In genomic region chrX:103621799-103622198, GRCm38 (mm10) we compare ENCODE assay signal across 7 mouse cellular contexts. TPM values are rescaled to one million over a fixed set of nuclear protein-coding genes. Genes with fewer than 3 reads are reported as not detected.
DNase-seq lines count a peak whose midpoint lies in the region; ATAC-seq and TF ChIP-seq lines count a peak whose summit lies in the region.

No protein-coding gene starts in this region.

- peak overlapping the region; percentile 62 for H3K4me2 ChIP-seq in lung, embryonic 15.5 days
- H3K4me2 ChIP-seq in embryonic facial prominence, embryonic 11.5 days (ENCODE audit: low read depth, low read length) = peak overlapping the region; percentile 43
- H3K4me2 ChIP-seq in liver, embryonic 13.5 days = peak overlapping the region; percentile 79

- H3K9ac ChIP-seq in lung, embryonic 15.5 days = peak overlapping the region; percentile 54
- peak overlapping the region; percentile 63 for H3K9ac ChIP-seq in embryonic facial prominence, embryonic 11.5 days (replicated peaks; ENCODE audit: low read length)
- H3K9ac ChIP-seq in liver, embryonic 13.5 days = peak overlapping the region; percentile 77

- no peaks in the 10 kb centered on the region for H3K36me3 ChIP-seq in lung, embryonic 15.5 days
- no peaks in the 10 kb centered on the region for H3K36me3 ChIP-seq in embryonic facial prominence, embryonic 11.5 days (replicated peaks; ENCODE audit: control insufficient read depth, insufficient read depth, low read depth, low read length)
- H3K36me3 ChIP-seq in hindbrain, embryonic 10.5 days = no peaks in the 10 kb centered on the region
- H3K36me3 ChIP-seq in liver, embryonic 13.5 days = no peaks in the 10 kb centered on the region
- H3K36me3 ChIP-seq in spleen, adult 2 months (ENCODE audit: control insufficient read depth, insufficient read depth, low read length) = no peaks in the 10 kb centered on the region

- peak overlapping the region; percentile 95 for H3K27ac ChIP-seq in lung, embryonic 15.5 days
- peak overlapping the region; percentile 48; the same call in 1 of the 2 replicates for H3K27ac ChIP-seq in embryonic facial prominence, embryonic 11.5 days (replicated peaks; ENCODE audit: low read depth, low read length)
- peak overlapping the region; percentile 90 for H3K27ac ChIP-seq in hindbrain, embryonic 10.5 days
- peak overlapping the region; percentile 89 for H3K27ac ChIP-seq in liver, embryonic 13.5 days
- H3K27ac ChIP-seq in spleen, adult 2 months (ENCODE audit: insufficient read depth, low read length) = peak overlapping the region; percentile 95

- no peak for TF ChIP-seq POLR2A in spleen, adult 2 months (IDR thresholded peaks at IDR 0.05; ENCODE audit: low read depth, low read length)

- no peaks in the 10 kb centered on the region for H3K9me3 ChIP-seq in lung, embryonic 15.5 days
- no peaks in the 10 kb centered on the region for H3K9me3 ChIP-seq in embryonic facial prominence, embryonic 11.5 days (replicated peaks; ENCODE audit: control insufficient read depth, low read length)
- no peaks in the 10 kb centered on the region for H3K9me3 ChIP-seq in hindbrain, embryonic 10.5 days
- no peaks in the 10 kb centered on the region for H3K9me3 ChIP-seq in liver, embryonic 13.5 days (replicated peaks)

- WGBS in lung, embryonic 15.5 days = 5% methylated on average over 8 of the region's 8 CpGs
- WGBS in embryonic facial prominence, embryonic 11.5 days = 7% methylated on average over 8 of the region's 8 CpGs
- 9% methylated on average over 8 of the region's 8 CpGs for WGBS in hindbrain, embryonic 10.5 days
- WGBS in liver, embryonic 13.5 days (ENCODE audit: insufficient replicate concordance) = 2% methylated on average over 8 of the region's 8 CpGs
- 1% methylated on average over 8 of the region's 8 CpGs for WGBS in spleen, adult 2 months

- no peak for TF ChIP-seq CTCF in spleen, adult 2 months (IDR thresholded peaks at IDR 0.05; ENCODE audit: extremely low read depth, insufficient read depth, insufficient read length, insufficient replicate concordance)

- no peaks in the 10 kb centered on the region for H3K27me3 ChIP-seq in lung, embryonic 15.5 days
- no peaks in the 10 kb centered on the region; the same call in 1 of the 2 replicates for H3K27me3 ChIP-seq in embryonic facial prominence, embryonic 11.5 days (ENCODE audit: control insufficient read depth, insufficient read depth, low read length)
- H3K27me3 ChIP-seq in hindbrain, embryonic 10.5 days (ENCODE audit: insufficient read depth, poor library complexity, severe bottlenecking) = peaks cover 12% of the 10 kb centered on the region
- peaks cover 8% of the 10 kb centered on the region; the same call in 1 of the 2 replicates for H3K27me3 ChIP-seq in liver, embryonic 13.5 days
- no peaks in the 10 kb centered on the region for H3K27me3 ChIP-seq in spleen, adult 2 months (ENCODE audit: control insufficient read depth, insufficient read depth, low read length)

- H3K4me3 ChIP-seq in lung, embryonic 15.5 days = peak overlapping the region; percentile 55
- peak overlapping the region; percentile 31 for H3K4me3 ChIP-seq in embryonic facial prominence, embryonic 11.5 days (ENCODE audit: low read depth, low read length)
- H3K4me3 ChIP-seq in hindbrain, embryonic 10.5 days = peak overlapping the region; percentile 52
- peak overlapping the region; percentile 64 for H3K4me3 ChIP-seq in liver, embryonic 13.5 days (replicated peaks)
- peak overlapping the region; percentile 59 for H3K4me3 ChIP-seq in spleen, adult 2 months (ENCODE audit: extremely low read depth, insufficient read depth, insufficient read length)

- ATAC-seq in lung, embryonic 15.5 days (ENCODE audit: borderline replicate concordance, extremely low read depth, low FRiP score, low TSS enrichment) = peak; percentile 2; the same call in 1 of the 2 replicates
- ATAC-seq in embryonic facial prominence, embryonic 11.5 days (replicated peaks; ENCODE audit: insufficient number of reproducible peaks, low FRiP score, low TSS enrichment, low read depth) = no peak
- peak; percentile 11; the same call in 1 of the 2 replicates for ATAC-seq in liver, embryonic 13.5 days (ENCODE audit: low read depth)

- no peak for DNase-seq in lung, postnatal 4 days
- peak; percentile 26 for DNase-seq in embryonic facial prominence, embryonic 11.5 days (ENCODE audit: low spot score)
- DNase-seq in hindbrain, embryonic 10.5 days (ENCODE audit: low spot score) = peak; percentile 21
- DNase-seq in liver, embryonic 13.5 days = peak; percentile 18
- no peak for DNase-seq in spleen, adult 2 months (ENCODE audit: low read depth in 1 of 2, low spot score in 2 of 2)
- no peak for DNase-seq in layer of hippocampus, adult 18-20 months (ENCODE audit: low spot score in 2 of 2)

- 0 out of 2 replicates have a peak, but pooled peaks cover 5% of the 10 kb centered on the region for H3K4me1 ChIP-seq in lung, embryonic 15.5 days
- H3K4me1 ChIP-seq in embryonic facial prominence, embryonic 11.5 days (ENCODE audit: control insufficient read depth, insufficient read depth, low read length) = no peaks in the 10 kb centered on the region
- peaks cover 17% of the 10 kb centered on the region; the same call in 1 of the 2 replicates for H3K4me1 ChIP-seq in hindbrain, embryonic 10.5 days (replicated peaks)
- H3K4me1 ChIP-seq in liver, embryonic 13.5 days (replicated peaks) = peaks cover 22% of the 10 kb centered on the region
- H3K4me1 ChIP-seq in spleen, adult 2 months (ENCODE audit: control insufficient read depth, insufficient read depth, insufficient read length) = no peaks in the 10 kb centered on the region

RNA-seq across cellular contexts. Expression of gene Zcchc13, which starts 8.6 kb away (rescaled TPM):
- not detected in 2 replicates for polyA plus RNA-seq in lung, embryonic 15.5 days (2015; fragmentation: Nextera tagmentation; extraction: Ambion mirVana)
- not detected in 2 replicates for polyA plus RNA-seq in embryonic facial prominence, embryonic 11.5 days (2014; fragmentation: Nextera tagmentation; extraction: Ambion mirVana)
- polyA plus RNA-seq in hindbrain, embryonic 10.5 days (2016; fragmentation: Nextera tagmentation; extraction: Ambion mirVana) = not detected in 2 replicates
- not detected in 2 replicates for polyA plus RNA-seq in liver, embryonic 13.5 days (2015; fragmentation: Nextera tagmentation; extraction: Ambion mirVana)
- not detected in 2 replicates for polyA plus RNA-seq in spleen, adult 2 months (2012; rRNA removed)
- not detected for total RNA-seq in layer of hippocampus, adult 18-20 months (2021)

Comparison
In these comparisons a context has a peak if more than half of its experiments do, and no peak if none do; other contexts are left out.
1. DNase-seq: peak in embryonic facial prominence, embryonic 11.5 days (single experiment), hindbrain, embryonic 10.5 days (single experiment) and liver, embryonic 13.5 days (single experiment); none in lung, postnatal 4 days (0 of 2), spleen, adult 2 months (0 of 2) and layer of hippocampus, adult 18-20 months (0 of 2).
2. Peak in every context shown above with its lines, with median percentiles within 50 percentile points of each other: H3K27ac ChIP-seq, H3K4me2 ChIP-seq, H3K4me3 ChIP-seq and H3K9ac ChIP-seq.